Mouse (Mus musculus) spleen, postnatal 14 days (tissue): ENCODE measurements around the gene Esp1.
"Not testable (repeated sequence)": the region's sequence is repeated elsewhere in the genome, so short reads cannot be mapped to it uniquely, and the experiment has no call there.

ENCODE experiments used
- DNase-seq, 2 experiments: peaks; one replicate each; pipeline ENCODE4 v3.0.0; 2021 to 2022; ENCODE audit warnings: low spot score in 2 of 2

Gene Esp1

DNA sequence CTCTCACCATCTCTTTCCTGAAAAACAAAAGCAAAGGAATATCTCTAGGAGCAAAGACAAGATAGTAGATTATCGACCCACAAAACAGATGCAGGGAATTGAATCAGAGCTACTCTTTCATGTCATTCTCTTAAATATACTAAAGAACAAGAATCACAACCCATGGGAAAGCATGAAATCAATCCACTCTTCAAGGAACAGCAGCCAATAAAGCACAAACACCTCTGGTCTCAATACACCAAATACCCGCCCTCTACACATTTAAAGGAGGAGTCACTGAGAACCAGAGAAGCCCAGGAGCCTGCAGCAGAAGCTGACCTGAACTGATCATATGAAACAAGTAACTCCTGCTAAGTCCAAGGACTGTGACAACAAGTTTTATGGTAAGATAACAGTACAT is at the start of gene Esp1:
Gene Esp1 (plus strand): TSS at position 301 of the 400 bp plus-strand sequence.
- no peak for DNase-seq

DNA sequence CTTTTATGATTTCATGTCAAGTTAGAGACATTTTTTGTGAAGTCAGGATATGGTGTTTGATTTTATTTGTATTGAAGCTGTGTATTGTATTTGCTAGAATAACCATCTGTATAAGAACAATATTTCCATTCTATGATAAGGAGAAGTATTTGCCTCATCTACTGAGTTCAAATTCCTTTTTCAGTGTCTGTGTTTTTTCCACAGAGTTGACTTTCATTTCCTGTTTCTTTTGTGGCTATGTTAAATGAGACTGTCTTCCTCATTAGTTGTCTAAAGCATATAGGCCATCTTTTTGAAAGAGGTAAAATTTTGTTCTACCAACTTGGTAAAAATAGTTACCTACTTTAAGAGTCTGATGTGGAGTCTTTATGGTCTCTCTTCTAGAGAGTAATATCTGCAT is 10.6 kb upstream of the Esp1 start:
- no peak for DNase-seq

- not testable (repeated sequence) for DNase-seq
Observed at GRCm38 (mm10) chr17:40717055-40717454, 9.9 kb upstream of the Esp1 start.

DNA sequence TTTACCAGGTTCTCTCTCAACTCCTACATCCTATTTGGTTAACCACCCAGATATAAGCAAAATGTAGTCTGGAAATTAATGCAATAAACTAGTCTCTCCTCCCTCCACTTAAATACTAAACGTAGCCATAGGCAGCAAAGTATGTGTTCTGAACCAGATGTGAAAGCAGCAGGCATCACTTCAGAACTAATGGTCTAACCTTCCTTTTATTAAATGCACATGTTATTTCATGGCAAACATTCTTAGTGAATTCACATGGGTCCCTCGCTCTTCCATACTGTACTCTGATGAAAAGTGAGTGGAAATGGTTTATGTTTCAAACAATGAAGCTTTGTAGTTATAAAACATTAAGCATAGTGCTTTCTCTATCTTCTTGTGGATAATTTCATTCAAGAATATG is 4.4 kb downstream of the Esp1 start:
- no peak for DNase-seq

GRCm38 (mm10) chr17:40731724-40732123 is 4.8 kb downstream of the Esp1 start:
- no peak for DNase-seq

DNA sequence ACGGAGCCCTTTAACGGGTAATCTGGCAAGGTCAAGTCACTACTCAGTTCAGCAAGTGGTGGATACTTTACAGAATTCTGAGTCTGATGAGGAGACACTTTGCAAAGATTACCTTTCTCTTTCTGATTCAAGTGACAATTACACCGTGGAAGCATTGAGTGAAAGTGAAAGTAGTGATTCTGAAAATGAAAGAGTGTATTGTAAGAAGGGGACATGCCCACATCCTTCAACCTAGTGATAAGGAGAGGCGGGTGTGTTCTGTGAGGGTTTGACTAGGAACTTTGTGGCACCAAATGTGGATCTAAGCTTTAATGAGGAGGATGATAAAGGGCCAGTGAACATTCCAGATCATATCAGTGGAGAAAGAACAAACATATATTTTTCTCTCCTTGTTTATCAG is 36.7 kb downstream of the Esp1 start:
- no peak for DNase-seq

- no peak for DNase-seq
Observed at GRCm38 (mm10) chr17:40767120-40767519, 40.2 kb downstream of the Esp1 start.
